Mouse (Mus musculus) right cerebral cortex, postnatal 10 days (tissue): ENCODE data around the gene Taar4.
A peak's percentile ranks its signal among the peaks of the same experiment; 100 is the strongest.

ENCODE experiments used
- DNase-seq, 2 experiments: peaks; one replicate each; pipeline ENCODE4 v3.0.0; 2021; ENCODE audit warnings: low spot score in 2 of 2

Gene Taar4

DNA sequence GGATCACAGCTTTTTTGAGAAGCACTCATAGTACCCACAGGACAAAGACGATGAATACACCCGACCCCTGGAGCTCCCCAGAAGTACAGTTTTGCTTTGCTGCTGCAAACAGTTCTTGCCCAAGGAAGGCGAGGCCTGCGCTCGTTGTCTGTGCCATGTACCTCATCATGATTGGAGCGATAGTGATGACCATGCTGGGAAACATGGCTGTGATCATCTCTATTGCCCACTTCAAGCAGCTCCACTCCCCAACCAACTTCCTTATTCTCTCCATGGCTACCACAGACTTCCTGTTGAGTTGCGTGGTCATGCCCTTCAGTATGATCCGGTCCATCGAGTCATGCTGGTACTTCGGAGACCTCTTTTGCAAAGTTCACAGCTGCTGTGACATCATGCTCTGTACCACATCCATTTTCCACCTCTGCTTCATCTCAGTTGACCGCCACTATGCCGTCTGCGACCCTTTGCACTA is at the start of gene Taar4:
TSS of gene Taar4 (plus strand) at position 51 of the 472 bp plus-strand sequence.
- DNase-seq: no peak

DNA sequence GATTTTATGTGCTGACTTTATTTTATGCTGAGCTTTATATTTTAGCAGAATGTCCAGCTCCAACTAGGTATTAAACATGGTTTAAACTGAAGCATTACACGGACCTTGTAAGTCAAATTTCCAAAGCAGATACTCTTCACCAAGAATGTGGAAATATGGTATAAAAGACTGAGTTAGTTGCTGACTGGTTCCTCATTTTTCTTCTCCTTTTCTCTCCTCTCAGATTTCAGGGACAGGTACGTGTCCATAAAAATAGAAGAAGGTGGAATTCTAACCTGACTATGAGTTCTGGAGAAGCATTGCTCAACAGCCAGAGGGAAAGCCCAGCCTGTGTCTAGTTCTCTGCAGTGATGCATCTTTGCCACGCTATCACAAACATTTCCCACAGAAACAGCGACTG is 40.2 kb upstream of the Taar4 start, which contains the start of gene Taar1:
TSS of gene Taar1 (plus strand) at position 301 of the 400 bp plus-strand sequence.
- DNase-seq: no peak

DNA sequence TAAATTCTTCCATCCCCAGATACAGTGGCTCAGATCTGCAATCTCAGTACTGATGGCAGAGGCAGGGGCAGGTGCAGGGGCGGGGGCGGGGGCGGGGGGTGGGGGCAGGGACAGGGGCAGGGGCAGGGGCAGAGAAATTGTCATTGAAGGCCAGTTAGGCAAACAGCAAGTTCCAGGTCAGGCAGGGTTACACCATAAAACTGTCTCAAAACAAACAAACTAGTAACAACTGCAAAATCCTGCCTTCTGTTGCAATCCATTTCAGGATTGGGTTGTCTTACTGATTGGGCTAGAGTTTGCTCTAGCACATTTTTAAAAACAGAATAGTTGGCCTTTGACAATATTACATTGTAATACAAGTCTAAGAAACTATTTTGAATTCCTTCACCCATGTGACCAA is 37.8 kb upstream of the Taar4 start:
- DNase-seq: no peak

DNA sequence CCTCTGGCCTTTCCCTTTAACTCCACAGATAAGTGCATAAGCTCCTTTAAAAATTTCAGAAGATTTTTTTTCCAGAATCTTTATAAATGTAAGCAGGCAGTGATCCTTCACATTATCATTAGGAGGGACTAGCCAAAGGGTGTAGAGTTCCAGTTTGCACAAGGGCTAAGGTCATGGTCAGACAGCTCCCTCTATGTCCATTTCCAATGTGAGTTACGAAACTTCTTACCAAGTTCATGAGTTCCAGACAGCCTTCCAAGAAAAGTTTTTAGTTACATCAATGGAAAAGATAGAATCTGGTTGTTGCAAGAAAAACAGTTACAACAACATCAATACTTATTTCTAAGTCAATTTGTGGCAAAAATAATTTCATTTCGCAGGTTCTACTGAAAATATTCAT is 36.4 kb upstream of the Taar4 start:
- DNase-seq: no peak

DNA sequence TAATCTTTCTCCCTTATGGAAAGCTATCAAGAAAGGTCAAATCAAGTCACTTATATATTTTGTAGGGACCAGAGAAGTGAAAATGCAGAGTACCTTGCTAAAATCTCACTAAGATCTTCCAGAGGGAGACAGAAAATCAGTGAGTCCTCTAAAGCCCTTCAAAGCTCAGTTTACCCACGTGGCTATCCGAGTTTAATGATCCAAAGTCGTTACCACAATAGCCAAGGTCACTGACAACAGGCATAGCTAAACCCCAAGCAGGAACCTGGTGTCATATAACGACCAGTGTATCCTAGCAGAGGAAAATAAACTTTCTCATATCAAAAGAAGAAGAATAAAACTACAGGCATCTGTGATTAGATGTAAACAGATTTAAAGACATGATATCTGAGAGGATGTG is 22.7 kb upstream of the Taar4 start:
- DNase-seq: no peak

DNA sequence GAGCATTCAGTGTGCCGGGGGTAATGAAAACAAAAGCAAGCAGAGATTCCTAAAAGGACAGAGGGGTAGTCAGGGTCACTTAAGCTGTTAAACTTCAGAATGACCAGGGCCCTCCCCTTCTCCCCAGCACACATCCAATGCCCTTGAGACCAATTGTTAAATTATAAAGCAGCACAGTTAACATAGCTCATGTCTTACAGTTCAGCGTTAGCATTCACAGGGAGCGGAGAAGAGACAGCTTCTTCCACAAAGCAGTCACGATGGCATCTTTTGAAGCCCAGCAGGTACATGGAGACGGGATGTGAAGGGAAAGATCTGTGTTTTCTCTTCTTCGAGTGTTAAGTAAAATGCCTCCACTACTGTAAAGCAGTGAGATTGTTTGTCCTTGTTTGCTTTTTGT is 22.0 kb upstream of the Taar4 start, which contains the start of gene Taar2:
TSS of gene Taar2 (plus strand) at position 261 of the 400 bp plus-strand sequence.
- DNase-seq: no peak

DNA sequence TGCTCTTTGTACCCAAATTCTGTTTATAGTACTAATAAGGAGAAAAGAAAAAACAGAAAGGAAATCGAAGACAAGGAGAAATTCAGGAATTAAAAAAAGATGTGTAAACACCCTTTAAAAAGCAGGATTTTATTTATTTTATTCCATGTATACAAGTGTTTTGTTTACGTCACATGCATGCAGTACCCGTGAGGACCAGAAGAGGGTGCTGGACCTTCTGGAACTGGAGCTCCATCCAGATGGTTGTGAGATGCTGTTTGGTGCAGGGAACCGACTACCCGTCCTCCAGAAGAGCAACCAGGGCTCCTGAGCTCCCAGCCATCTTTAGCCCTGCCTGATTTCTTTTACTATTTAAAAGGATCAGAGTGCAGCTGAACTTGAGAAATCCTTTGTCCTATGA is 17.8 kb upstream of the Taar4 start:
- DNase-seq: no peak

DNA sequence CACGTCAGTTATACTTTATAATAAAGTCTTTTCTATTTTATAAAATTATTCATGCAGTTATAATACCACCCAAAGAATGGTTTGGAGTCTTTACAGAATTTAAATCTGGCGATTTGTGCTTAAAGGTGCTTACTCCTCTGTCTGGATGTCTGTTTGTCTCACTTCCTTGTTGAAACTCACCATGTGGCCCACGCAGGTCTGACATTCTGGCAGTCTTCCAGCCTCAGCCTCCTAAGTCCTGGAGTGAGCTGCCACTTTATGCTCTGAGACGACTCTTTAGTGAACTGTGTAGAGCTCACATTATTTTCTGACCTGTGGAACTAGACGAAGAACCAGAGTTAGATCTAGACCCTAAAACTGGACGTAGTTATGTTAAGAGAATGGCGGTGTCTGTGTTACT is 12.3 kb upstream of the Taar4 start:
- DNase-seq: no peak

DNA sequence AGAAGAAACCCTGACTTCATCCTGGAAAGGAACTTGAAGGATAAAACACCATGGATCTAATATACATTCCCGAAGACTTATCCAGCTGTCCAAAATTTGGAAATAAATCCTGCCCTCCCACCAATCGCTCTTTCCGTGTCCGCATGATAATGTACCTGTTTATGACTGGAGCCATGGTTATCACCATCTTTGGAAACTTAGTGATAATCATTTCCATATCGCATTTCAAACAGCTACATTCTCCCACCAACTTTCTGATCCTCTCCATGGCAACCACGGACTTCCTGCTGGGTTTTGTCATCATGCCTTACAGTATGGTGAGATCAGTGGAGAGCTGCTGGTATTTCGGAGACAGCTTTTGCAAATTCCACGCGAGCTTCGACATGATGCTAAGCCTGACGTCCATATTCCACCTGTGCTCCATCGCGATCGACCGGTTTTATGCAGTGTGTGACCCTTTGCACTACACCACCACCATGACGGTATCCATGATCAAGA is 10.7 kb upstream of the Taar4 start, which contains the start of gene Taar3:
TSS of gene Taar3 (plus strand) at position 51 of the 498 bp plus-strand sequence.
- peak; percentile 43 to 51 for DNase-seq

DNA sequence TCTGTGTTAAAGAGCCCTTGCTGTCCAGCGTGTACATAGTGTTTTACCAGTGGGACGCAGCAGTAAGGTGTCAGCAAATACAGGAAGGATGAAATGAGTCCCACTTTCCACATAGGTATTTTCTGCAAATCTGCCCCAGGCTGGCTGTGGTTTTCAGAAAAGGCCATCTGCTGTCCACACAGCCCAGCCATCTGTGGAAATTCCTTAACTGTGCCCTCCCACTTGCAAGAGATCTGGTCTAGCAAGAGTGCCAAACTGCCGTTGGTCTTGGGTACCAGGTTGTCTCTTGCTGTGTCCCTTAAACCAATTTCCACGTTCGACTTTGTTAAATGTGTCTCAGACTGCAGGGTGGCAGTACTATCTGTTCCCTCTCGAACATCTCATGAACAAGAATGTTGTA is 8.6 kb upstream of the Taar4 start:
- DNase-seq: no peak

DNA sequence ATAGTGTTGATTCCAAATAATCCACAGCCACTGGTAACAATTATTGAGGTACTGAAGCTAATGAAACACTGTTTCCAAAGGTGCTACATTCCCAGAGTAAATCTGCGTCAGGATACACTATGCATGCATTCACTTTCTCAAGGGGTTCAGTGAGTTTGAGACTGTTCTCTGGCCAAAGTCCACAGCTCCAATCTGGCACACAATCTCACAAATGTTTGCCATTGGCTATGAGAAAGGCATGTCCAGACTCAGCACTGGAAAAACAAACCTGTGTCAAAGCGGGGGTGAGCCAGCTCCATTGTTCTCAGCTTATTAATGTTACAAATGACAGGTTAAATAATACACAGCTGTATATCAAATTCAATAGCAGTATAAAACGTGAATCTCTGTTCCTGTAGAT is 1.2 kb upstream of the Taar4 start:
- DNase-seq: no peak

DNA sequence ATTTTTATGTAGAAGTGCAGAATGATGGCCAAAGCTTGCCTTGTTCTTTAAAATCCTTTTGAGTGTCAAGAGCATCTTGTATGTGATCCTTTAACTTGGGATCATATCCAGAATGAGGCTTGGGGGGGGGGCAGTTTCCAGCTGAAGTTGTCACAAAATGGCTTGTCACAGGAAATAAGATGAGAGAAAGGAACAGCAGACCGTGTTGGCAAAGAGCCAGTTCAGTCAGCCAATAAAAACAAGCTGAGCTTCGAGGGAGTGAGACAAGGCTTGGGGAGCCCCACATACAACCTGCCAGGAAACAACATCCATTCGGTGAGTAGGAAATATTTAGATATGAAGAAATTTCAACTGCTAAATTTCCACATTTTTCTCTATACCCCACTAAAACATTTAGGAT is 3.1 kb downstream of the Taar4 start:
- DNase-seq: peak in 1 of 2 experiments; percentile 21

DNA sequence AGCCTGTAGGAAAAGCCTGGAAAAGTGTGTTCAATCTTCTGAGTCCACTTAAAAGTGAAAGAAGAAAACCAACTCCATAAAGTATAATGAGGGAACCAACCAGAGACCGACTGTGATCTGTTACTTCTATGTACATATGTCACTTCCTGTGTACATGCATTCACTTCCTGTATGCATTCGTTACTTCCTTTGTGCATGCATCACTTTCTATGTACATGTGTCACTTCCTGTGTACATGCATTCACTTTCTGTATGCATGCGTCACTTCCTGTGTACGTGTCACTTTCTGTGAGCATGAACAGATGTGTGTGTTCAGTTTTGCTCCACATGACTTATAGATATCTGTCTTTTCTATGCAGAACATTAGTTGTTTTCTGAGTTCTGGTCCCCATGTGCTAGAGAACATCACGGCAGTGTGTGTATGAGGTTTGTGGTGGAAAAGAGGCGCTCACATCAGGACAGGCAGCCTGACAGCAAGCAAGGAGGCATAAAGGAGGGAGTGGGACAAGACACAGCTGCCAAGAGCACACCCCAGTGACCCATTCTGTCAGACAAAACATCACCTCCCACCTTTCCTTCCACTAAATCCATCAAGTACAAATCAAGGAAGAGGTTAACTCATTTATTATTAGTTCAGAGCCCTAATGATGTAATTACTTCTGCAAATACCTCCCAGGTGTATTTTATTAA is 4.8 kb downstream of the Taar4 start:
- DNase-seq: no peak

DNA sequence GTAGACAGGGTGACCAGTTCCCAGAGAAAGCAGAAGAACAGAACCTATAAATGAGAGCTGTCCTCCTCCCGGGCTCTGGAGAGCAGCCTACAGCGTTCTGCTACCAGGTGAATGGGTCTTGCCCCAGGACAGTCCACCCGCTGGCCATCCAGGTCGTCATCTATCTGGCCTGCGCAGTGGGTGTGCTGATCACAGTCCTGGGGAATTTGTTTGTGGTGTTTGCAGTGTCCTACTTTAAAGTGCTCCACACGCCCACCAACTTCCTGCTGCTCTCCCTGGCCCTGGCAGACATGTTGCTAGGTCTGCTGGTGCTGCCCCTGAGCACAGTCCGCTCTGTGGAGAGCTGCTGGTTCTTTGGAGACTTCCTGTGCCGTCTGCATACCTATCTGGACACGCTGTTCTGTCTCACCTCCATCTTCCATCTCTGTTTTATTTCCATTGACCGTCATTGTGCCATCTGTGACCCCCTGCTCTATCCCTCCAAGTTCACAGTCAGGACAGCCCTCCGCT is 10.4 kb downstream of the Taar4 start, which contains the start of gene Taar5:
TSS of gene Taar5 (plus strand) at position 51 of the 510 bp plus-strand sequence.
- no peak for DNase-seq

DNA sequence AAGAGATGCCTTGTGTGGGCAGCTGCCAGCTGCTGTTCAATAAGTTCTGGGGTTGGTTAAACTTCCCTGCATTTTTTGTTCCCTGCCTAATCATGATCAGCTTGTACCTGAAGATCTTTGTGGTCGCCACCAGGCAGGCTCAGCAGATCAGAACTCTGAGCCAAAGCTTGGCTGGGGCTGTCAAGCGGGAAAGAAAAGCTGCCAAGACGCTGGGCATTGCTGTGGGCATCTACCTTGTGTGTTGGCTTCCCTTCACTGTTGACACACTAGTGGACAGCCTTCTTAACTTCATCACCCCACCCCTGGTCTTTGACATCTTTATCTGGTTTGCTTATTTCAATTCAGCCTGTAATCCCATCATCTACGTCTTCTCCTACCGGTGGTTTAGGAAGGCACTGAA is 11.0 kb downstream of the Taar4 start:
- DNase-seq: no peak

DNA sequence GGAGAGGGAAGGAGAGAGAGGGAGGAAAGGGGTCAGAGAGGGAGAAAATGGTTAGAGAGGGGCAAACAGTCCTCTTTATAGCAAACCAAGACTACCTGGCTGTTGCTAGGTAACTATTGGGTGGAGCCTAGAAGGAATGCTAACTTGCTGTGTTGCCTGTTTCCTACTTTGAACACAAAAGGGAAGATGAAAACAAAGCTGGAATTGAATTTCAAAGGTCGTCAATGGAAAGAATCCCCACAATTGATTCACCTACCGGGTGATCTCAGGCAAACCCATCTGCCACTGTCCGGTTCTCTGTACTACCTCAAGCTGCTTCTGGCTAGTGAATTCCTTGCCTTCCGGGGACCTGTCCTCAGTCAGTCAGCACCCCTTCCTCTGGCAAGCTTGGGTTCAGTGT is 17.7 kb downstream of the Taar4 start:
- DNase-seq: no peak

DNA sequence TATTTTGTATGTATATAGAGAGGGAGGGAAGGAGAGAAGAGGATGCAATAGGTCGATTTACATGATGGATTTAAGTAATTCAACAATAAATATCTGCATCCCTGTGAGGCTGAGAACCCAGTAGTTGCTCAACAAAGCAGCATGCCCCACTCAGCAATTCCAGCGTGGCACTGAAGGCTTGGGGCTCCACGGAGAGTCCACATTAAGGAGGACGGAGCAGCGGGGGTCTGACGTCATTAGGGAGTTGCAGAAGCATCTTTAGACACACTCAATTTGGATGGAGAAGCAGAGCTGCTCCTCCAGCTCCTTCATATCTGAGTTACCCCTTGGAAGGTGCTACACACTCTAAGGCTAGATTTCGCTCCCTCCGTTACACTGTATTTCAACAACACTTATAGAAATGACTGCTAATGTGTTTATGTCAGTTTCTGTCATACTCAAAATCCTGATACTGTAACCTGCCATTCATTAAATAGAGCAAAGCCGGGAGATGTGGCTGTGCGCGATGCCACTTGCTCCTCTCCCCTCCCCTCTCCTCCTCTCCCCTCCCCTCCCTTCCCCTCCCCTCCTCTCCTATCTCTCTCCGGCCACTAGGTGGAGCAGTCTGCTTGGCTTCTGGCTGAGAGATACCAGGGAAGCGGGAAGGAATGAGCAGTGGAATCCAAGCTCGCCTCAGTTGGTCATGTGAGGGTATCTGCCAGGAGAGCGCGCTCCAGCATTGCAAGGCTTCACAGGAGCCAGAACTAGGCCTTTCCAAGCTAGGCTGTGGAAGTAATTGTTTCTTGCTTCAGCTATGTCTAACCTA is 18.8 kb downstream of the Taar4 start:
- DNase-seq: peak; percentile 75 to 86

DNA sequence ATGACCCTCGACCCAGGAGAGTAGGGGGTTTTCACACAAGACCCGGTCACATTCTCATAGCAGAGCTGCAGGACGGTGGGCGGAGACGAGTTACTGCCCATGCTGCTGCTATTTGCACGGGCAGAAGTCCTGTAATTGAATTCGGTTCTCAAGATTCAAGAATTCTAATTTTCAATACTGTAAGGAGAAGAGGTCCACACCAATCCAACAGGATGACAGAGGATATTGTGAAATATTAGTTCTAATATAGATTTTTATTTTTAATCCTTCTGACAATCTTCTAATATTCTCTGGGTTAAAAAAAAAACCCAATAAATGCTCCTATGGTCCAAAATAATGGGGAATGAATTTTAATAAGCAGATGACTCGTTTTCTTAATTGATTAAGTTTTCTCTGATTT is 25.3 kb downstream of the Taar4 start, which contains the start of gene Taar6:
TSS of gene Taar6 (minus strand) at position 101 of the 400 bp plus-strand sequence.
- DNase-seq: no peak

DNA sequence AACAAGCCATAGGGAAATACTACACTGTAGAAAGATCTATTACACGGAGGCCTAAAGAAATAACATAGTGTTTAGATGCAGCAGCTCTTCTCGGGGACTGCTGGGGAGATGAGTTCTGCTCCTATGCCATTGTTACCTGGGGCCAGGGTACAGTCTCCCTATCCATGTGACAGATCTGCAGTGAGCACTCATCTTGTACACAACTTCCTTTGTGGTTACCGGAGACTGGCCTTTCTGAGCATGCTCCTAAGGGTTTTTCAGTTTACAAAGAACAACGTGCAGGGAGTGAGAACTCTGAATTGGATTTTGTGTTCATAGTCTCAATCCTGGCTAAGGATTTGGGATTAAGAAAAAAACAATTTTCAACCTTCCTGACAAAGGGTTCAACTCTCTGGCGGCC is 26.1 kb downstream of the Taar4 start:
- no peak for DNase-seq

DNA sequence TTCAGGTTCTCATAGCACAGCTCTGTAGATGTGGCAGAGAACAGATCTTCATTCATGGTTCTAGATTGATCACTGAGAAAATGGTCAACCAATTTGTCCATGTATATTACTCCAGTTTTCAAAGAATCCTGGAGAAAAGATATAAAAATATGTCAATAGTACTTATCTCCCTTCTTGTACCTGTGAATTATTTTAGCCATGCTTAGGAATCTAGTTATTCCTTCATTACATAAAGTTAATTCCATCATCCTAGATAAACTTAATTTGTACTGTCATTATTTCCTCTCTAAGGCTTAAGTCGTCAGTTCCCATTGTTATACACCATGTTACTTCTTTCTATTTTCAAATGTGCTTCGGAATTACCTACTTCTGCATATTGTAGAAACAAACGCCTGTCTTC is 33.1 kb downstream of the Taar4 start, which contains the start of gene Taar7a:
TSS of gene Taar7a (minus strand) at position 101 of the 400 bp plus-strand sequence.
- no peak for DNase-seq

DNA sequence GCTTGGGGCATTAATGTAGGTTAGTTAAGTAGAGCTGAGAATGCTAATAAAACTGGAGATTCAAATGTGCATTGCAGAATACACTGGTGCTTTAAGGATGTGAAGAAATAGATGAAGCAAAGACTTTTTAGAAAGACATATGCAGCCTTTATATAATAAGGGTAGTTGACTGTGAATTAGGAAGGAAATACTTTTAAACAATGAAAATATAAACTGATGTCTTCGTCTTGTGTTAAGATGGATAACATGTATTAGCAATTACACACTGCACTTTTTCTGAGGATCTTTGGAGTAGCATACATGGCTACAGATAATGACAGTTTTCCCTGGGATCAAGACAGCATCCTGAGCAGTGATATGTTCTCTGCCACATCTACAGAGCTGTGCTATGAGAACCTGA is 39.3 kb downstream of the Taar4 start, which contains the start of gene Taar7b:
TSS of gene Taar7b (plus strand) at position 301 of the 400 bp plus-strand sequence.
- DNase-seq: no peak

DNA sequence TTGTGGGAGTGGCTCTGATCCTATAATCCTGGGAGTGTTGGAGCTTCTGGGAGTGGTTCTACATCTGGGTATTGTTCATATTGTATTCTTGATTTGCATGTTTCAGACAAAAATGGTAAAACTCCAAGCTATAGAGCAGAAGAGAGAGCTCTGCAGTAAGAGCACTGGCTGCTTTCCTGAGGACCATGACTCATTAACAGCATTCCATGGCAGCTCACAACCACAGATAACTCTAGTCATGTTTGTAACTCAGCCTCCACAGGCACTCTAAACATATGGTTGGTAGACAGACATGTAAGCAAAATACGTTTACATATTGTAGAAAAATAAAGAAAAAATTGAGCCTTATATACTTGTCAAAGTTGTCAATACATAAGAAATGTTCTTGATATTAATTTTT is 46.1 kb downstream of the Taar4 start:
- no peak for DNase-seq
